Mouse (Mus musculus): ENCODE data around the gene Fibp. TPM values are rescaled to one million over a fixed set of nuclear protein-coding genes. Genes with fewer than 3 reads are reported as not detected.

Fibp gene
- polyA plus RNA-seq (2016; fragmentation: Nextera tagmentation; extraction: Ambion mirVana) = 144 and 149 TPM in 2 replicates

DNA sequence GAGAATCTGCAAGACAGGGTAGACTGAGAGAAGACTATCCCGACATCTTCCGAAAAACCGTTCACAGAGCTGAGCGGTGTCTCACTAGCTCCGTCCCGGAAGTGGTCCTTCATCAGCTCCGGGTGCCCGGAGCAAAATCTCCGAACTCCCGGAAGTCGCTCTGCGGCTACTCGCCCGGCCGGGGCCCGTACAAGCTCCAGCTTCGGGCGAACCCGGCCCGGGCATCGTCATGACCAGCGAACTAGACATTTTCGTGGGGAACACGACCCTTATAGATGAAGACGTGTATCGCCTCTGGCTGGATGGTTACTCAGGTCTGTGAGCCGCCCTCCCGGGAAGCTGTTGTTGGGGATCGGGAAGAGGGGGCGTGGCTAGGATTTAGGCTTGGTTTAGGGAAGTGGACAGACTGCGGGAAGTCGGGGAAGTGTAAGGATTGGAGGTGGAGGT is at the start of gene Fibp:
TSS of gene Fibp (plus strand) at position 151 of the 447 bp plus-strand sequence.
- ATAC-seq (ENCODE audit: low FRiP score, low read depth) = peak; percentile 57
- peak within 1 kb of the TSS; percentile 73 for H3K27ac ChIP-seq (replicated peaks)
- no peaks in the 10 kb centered on the region for H3K9me3 ChIP-seq
- peak within 1 kb of the TSS; percentile 82 for H3K9ac ChIP-seq (replicated peaks)
- peaks cover 15% of the 10 kb centered on the region for H3K27me3 ChIP-seq
- peak within 1 kb of the TSS; percentile 98 for H3K4me2 ChIP-seq (replicated peaks)
- peaks cover 47% of the 10 kb centered on the region for H3K4me1 ChIP-seq
- peak within 1 kb of the TSS; percentile 81 for H3K4me3 ChIP-seq
- H3K36me3 ChIP-seq = peaks cover 22% of the 10 kb centered on the region
- WGBS = under 1% methylated on average over 32 of the region's 32 CpGs

DNA sequence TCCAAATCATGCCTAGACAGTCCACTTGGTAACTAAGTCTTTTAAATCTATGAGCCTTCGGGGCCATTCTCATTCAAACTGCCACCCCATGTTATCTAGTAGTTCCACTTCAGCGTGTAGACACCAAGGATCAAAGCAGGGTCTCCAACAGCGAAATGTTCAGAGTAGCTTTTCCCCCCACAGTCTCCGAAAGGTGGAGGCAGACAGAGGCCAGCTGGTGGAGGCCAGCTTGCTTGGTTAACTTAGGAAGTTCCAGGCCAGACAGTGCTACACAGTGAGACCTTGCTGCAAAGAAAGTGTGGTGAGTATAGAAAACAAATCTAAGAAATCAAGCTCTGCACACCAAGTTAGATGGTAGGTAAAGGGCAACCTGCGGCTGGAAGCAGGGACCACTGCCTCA is 49.8 kb upstream of the Fibp start:
- no peak overlapping the region for H3K27ac ChIP-seq (replicated peaks)
- 91% methylated on average over 5 of the region's 5 CpGs for WGBS

DNA sequence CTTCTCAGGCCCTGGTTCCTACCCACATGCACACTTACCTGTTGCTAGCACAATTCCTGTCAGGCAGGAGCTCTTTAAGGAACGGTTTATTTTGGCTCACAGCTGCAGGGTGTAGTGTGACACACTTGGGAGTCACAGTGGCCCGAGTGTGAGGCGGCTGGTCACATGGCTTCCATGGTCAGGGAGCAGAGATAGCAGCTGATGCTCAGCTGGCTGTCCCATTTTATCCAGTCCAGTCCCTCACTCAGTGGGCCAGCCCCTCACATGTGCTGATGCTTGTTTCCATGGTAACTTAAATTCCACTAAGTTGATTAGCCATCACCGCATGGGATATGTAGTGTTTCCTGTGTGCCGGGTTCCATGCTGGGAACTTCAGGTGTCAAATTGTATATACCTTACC is 48.5 kb upstream of the Fibp start:
- no peak overlapping the region for H3K4me3 ChIP-seq
- H3K36me3 ChIP-seq = no peaks in the 10 kb centered on the region
- no peak for ATAC-seq (ENCODE audit: low FRiP score, low read depth)
- H3K4me2 ChIP-seq (replicated peaks) = no peak overlapping the region
- WGBS = 73% methylated on average over 5 of the region's 5 CpGs
- peaks cover 7% of the 10 kb centered on the region; the same call in 1 of the 2 replicates for H3K4me1 ChIP-seq
- no peaks in the 10 kb centered on the region for H3K27me3 ChIP-seq
- no peak overlapping the region for H3K27ac ChIP-seq (replicated peaks)
- no peaks in the 10 kb centered on the region for H3K9me3 ChIP-seq
- no peak overlapping the region for H3K9ac ChIP-seq (replicated peaks)

More for the DNA sequence above, 49.8 kb upstream of the Fibp start:
- Histone ChIP-seq H3K4me1 (peaks cover 12% of the 10 kb centered on the region), H3K27me3 (no peaks in the 10 kb centered on the region), H3K36me3 (no peaks in the 10 kb centered on the region), H3K9ac (replicated peaks) (no peak overlapping the region), H3K4me2 (replicated peaks) (no peak overlapping the region), H3K9me3 (no peaks in the 10 kb centered on the region), H3K4me3 (no peak overlapping the region)
- no peak for ATAC-seq (ENCODE audit: low FRiP score, low read depth)

DNA sequence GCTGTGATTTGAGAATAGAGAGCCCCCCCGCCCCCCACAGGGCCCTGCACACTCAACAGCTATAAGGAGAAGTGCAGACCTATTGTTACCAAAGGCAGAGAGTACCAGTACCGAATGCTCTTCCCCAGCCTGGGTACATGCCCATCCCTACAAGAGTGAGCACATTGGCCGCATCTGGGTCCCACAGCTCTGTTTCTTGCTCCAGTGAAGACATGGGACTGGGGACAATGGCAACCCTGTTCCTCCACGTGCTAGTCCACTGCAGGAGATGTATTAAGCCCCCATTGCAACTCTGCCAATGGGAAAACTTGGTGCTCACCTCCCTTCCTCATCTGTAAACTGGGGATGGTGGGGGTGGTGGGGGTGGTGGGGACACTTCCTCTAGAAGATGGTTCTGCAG is 46.6 kb upstream of the Fibp start:
- Histone ChIP-seq H3K27me3 (no peaks in the 10 kb centered on the region), H3K4me2 (replicated peaks) (no peak overlapping the region), H3K4me3 (no peak overlapping the region), H3K4me1 (no peaks in the 10 kb centered on the region), H3K27ac (replicated peaks) (no peak overlapping the region), H3K36me3 (no peaks in the 10 kb centered on the region), H3K9me3 (no peaks in the 10 kb centered on the region), H3K9ac (replicated peaks) (no peak overlapping the region)
- 68% methylated on average over 4 of the region's 4 CpGs for WGBS
- no peak for ATAC-seq (ENCODE audit: low FRiP score, low read depth)

DNA sequence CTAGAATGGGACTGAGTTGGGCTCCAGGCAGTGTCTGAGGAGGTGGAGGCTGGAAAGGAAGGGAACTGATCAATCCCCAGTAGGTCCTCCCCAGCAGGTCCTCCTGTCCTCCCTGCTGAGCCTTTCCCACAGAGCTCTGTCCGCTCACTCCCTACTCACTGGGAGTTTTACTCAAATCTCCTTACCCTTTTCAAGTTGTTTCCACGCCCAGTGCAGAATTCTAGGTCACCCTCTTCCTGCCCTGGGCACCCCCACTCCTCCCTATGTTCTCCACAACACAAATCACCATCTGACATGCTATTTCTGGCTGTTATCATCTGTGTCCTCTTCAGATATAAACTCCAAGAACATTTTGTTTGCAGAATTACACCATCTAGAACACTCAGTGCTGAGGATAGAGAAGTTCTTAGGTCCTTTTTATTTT is 45.9 kb upstream of the Fibp start:
- H3K27me3 ChIP-seq = no peaks in the 10 kb centered on the region
- H3K9me3 ChIP-seq = no peaks in the 10 kb centered on the region
- no peak overlapping the region for H3K9ac ChIP-seq (replicated peaks)
- H3K4me1 ChIP-seq = no peaks in the 10 kb centered on the region
- no peak overlapping the region for H3K4me2 ChIP-seq (replicated peaks)
- ATAC-seq (ENCODE audit: low FRiP score, low read depth) = no peak
- H3K36me3 ChIP-seq = peaks cover 5% of the 10 kb centered on the region; the same call in 1 of the 2 replicates
- no peak overlapping the region for H3K4me3 ChIP-seq
- WGBS = 67% methylated on average over 2 of the region's 2 CpGs
- H3K27ac ChIP-seq (replicated peaks) = no peak overlapping the region

DNA sequence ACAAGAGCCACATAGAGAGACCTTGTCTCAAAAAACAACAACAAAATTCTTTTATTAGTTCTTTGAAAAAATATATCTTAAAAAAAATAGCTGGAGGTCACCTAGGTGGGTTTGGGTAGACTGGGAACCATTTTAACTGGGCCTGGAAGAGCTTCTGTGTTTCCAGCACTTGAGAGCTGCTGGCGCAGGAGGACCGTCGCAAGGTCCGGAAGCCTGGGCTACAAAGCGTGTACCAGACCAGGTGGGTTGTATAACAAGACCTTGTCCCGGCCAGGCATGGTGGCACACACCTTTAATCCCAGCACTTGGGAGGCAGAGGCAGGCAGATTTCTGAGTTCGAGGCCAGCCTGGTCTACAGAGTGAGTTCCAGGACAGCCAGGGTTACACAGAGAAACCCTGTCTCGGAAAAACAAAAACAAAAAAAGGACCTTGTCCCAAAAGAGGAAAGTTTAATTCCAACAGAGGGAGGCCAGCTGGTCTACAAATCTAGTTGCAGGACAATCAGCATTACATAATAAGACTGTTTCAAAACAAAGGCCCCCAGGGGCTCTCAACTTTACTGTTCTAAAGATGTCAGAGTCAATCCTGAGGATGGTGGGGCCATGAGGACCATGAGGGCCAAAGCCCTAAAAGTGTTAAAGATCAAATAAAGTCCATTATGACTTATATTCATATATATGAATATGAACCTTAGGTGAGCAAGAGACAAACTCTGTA is 41.5 kb upstream of the Fibp start:
- H3K9me3 ChIP-seq = no peaks in the 10 kb centered on the region
- ATAC-seq (ENCODE audit: low FRiP score, low read depth) = no peak
- H3K4me2 ChIP-seq (replicated peaks) = no peak overlapping the region
- peaks cover 11% of the 10 kb centered on the region for H3K4me1 ChIP-seq
- H3K27me3 ChIP-seq = no peaks in the 10 kb centered on the region
- H3K4me3 ChIP-seq = no peak overlapping the region
- no peak overlapping the region for H3K9ac ChIP-seq (replicated peaks)
- peaks cover 40% of the 10 kb centered on the region for H3K36me3 ChIP-seq
- no peak overlapping the region for H3K27ac ChIP-seq (replicated peaks)
- 94% methylated on average over 8 of the region's 8 CpGs for WGBS

DNA sequence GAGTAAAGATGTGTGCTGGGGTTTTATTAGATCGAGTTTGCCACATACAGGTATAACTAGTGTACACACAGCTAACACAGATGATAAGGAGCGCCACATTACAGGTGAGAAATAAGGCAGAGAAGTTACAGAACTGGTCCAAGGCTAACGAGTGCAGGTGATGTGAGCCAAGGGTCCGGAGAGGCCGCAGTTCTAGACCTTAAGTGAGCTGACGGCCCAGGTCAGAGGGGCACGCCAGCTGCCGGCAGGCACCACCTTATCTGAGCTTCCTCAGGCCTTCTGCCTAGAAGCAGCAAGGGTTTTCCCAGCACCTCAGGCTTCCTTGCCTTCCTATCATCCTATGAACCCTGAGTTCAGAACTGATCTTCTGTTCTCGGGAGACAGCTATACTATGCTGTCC is 40.8 kb upstream of the Fibp start:
- H3K9ac ChIP-seq (replicated peaks) = no peak overlapping the region
- no peak for ATAC-seq (ENCODE audit: low FRiP score, low read depth)
- H3K9me3 ChIP-seq = no peaks in the 10 kb centered on the region
- no peak overlapping the region for H3K27ac ChIP-seq (replicated peaks)
- H3K4me2 ChIP-seq (replicated peaks) = no peak overlapping the region
- no peaks in the 10 kb centered on the region for H3K27me3 ChIP-seq
- WGBS = 93% methylated on average over 9 of the region's 9 CpGs
- no peak overlapping the region for H3K4me3 ChIP-seq
- H3K36me3 ChIP-seq = peaks cover 40% of the 10 kb centered on the region
- H3K4me1 ChIP-seq = peaks cover 14% of the 10 kb centered on the region

DNA sequence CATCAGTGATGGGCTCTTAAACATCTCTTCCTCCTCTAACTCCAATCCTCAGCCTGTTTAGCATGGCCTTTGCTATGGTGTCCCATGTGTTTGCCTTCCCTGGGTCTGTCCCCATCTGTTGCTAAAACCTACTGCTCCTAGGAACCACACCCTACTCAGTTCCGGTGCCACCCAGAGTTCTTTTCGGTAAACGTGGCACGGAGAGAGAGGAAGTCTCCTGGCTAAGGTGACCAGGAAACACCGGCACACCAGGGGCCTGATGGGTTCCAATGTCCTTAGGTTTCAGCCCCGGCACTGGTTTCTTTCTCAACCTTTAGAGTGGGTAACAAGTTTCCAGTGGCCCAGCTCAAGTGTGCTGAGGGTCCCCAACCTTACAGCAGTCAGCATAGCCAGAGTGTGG is 39.8 kb upstream of the Fibp start:
- Histone ChIP-seq H3K4me2 (replicated peaks) (no peak overlapping the region), H3K9me3 (no peaks in the 10 kb centered on the region), H3K27me3 (no peaks in the 10 kb centered on the region), H3K36me3 (peaks cover 40% of the 10 kb centered on the region), H3K4me3 (no peak overlapping the region), H3K27ac (replicated peaks) (no peak overlapping the region), H3K9ac (replicated peaks) (no peak overlapping the region; the same call in 1 of the 2 replicates), H3K4me1 (peaks cover 16% of the 10 kb centered on the region)
- 94% methylated on average over 6 of the region's 6 CpGs for WGBS
- no peak for ATAC-seq (ENCODE audit: low FRiP score, low read depth)

DNA sequence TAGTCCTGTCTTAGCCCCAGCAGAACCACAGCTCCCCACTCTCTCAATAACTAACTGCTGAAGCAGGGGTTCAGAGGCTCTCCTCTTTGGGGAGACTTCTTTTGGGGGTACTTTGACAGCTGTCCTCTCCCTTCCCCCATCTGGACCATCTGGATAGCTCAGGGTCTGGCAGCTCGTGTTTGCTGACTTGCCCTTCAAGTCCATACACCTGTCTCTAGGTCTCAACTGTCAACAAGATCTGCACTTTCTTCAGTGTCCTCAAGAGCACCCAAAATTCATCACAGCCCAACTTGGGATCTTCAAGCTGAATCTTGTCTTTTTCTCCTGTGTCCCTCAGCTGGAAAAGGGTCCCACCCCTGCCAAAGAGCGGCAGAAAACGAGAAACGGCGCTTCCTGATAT is 38.6 kb upstream of the Fibp start:
- WGBS = 96% methylated on average over 5 of the region's 5 CpGs
- Histone ChIP-seq H3K36me3 (peaks cover 49% of the 10 kb centered on the region), H3K9me3 (no peaks in the 10 kb centered on the region), H3K4me3 (no peak overlapping the region), H3K4me1 (peaks cover 28% of the 10 kb centered on the region), H3K9ac (replicated peaks) (0 out of 2 replicates have a peak overlapping the region, but pooled peaks have one; percentile 86), H3K27me3 (no peaks in the 10 kb centered on the region), H3K4me2 (replicated peaks) (no peak overlapping the region), H3K27ac (replicated peaks) (no peak overlapping the region)
- ATAC-seq (ENCODE audit: low FRiP score, low read depth) = no peak

DNA sequence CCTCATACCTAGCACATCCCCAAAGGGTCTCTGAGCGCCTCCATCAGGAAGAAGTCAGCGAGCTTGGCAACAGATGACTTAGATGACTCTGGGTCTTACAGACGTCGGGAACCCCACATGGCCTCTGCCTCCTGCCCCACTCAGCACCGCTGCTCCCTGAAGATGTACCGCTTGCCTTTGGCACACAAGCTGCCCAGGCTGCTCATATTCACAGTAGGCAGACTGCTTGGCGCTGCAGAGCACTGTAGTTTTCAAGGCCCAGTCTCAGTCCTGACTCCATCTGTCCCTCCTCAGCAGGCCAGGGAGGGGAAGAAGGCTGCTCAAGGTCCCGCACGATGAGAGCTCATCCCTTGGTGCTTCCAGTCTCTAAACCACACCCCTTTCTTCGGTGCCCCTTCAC is 38.1 kb upstream of the Fibp start:
- no peak for ATAC-seq (ENCODE audit: low FRiP score, low read depth)
- H3K4me2 ChIP-seq (replicated peaks) = no peak overlapping the region
- H3K27me3 ChIP-seq = no peaks in the 10 kb centered on the region
- WGBS = 87% methylated on average over 10 of the region's 10 CpGs
- H3K9me3 ChIP-seq = no peaks in the 10 kb centered on the region
- no peak overlapping the region for H3K27ac ChIP-seq (replicated peaks)
- peaks cover 54% of the 10 kb centered on the region for H3K36me3 ChIP-seq
- H3K9ac ChIP-seq (replicated peaks) = 0 out of 2 replicates have a peak overlapping the region, but pooled peaks have one; percentile 86
- no peak overlapping the region for H3K4me3 ChIP-seq
- H3K4me1 ChIP-seq = peaks cover 31% of the 10 kb centered on the region

DNA sequence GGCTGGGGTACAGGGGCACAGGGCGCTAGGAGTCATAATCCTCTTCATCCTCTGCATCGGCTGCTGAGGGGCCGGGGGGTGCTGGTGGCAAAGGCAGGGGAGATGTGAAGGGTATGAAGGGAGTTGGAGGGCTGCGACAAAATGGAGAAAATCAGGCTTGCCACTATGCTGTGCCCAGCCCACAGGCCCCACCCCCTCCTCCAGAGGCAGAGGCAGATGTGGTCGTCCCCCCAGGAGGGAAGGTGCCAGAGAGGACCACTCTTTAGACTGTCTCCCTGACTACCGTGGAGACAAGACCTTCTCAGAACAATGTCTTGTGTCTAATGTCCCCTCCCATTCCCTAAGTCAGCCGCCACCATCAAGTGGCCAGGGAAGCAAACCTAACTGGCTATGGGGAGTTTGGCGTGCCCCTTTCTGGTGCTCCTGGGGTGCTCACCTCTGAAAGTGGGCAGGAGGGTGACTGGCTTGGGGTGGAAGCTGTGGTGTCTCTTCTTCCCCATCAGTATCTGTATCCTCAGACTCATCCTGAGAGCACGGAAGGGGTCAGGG is 37.4 kb upstream of the Fibp start:
- H3K4me3 ChIP-seq = peak overlapping the region; percentile 80; the same call in 1 of the 2 replicates
- no peak overlapping the region for H3K27ac ChIP-seq (replicated peaks)
- H3K9me3 ChIP-seq = no peaks in the 10 kb centered on the region
- H3K4me2 ChIP-seq (replicated peaks) = peak overlapping the region; percentile 95
- WGBS = 65% methylated on average over 9 of the region's 9 CpGs
- no peak for ATAC-seq (ENCODE audit: low FRiP score, low read depth)
- H3K27me3 ChIP-seq = no peaks in the 10 kb centered on the region
- H3K36me3 ChIP-seq = peaks cover 55% of the 10 kb centered on the region
- H3K9ac ChIP-seq (replicated peaks) = peak overlapping the region; percentile 86; the same call in 1 of the 2 replicates
- peaks cover 32% of the 10 kb centered on the region for H3K4me1 ChIP-seq

DNA sequence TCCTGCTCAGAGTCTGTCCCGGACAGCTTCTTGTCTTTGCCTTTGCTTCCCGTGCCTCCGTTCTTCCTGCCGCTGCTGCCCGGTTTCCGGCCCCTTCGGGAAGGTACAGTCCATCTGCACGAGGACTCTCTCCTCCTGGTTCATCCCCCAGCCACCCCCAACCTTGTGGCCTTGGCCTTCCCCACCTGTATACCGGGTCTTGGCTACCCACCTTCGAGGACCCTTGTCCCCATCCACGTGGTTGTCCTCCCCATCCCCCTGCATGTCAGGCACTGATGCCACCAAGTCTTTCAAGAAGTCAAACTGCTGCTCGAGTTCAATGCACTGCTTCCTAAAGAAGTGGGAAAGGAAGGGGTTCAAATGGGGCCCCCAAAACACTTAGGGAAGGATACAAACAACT is 36.9 kb upstream of the Fibp start:
- ATAC-seq (ENCODE audit: low FRiP score, low read depth) = no peak
- peak overlapping the region; percentile 80 for H3K4me3 ChIP-seq
- H3K36me3 ChIP-seq = peaks cover 55% of the 10 kb centered on the region
- peak overlapping the region; percentile 86 for H3K9ac ChIP-seq (replicated peaks)
- H3K4me1 ChIP-seq = peaks cover 32% of the 10 kb centered on the region
- WGBS = 65% methylated on average over 12 of the region's 12 CpGs
- peak overlapping the region; percentile 95 for H3K4me2 ChIP-seq (replicated peaks)
- no peak overlapping the region for H3K27ac ChIP-seq (replicated peaks)
- H3K9me3 ChIP-seq = no peaks in the 10 kb centered on the region
- H3K27me3 ChIP-seq = no peaks in the 10 kb centered on the region

Data from midbrain, embryonic 12.5 days (tissue).